Mouse (Mus musculus) liver, embryonic 14.5 days (tissue): ENCODE results near the gene Fam89b. TPM values are rescaled to one million over a fixed set of nuclear protein-coding genes. Genes with fewer than 3 reads are reported as not detected.

ENCODE experiments used
- ATAC-seq: fragments of 200-750 bp; cut with Nextera tagmentation; 2 replicates; pipeline ENCODE4 v1.8.0; 2017; ENCODE audit warnings: moderate number of reproducible peaks, mild to moderate bottlenecking, moderate library complexity; ENCODE audit not compliant: insufficient read depth
- DNase-seq, 3 experiments: peaks; one replicate each; pipeline ENCODE4 v3.0.0-alpha.2; 2012 to 2013; ENCODE audit warnings: low read depth in 3 of 3, low spot score in 3 of 3
- H3K27ac ChIP-seq: fragments of 300-500 bp; sonication (generic); 2 replicates; pipeline ENCODE4 v1.5.1; 2014; ENCODE audit warnings: moderate library complexity, mild to moderate bottlenecking, control low read depth, inconsistent platforms
- H3K27me3 ChIP-seq: fragments of 300-500 bp; sonication (generic); 2 replicates; pipeline ENCODE4 v1.6.1; 2014; ENCODE audit warnings: mild to moderate bottlenecking, low read length, moderate library complexity; ENCODE audit not compliant: control insufficient read depth, insufficient read depth
- H3K36me3 ChIP-seq: fragments of 300-500 bp; sonication (generic); replicated peaks from 2 replicates; pipeline ENCODE4 v1.6.1; 2014; ENCODE audit warnings: low read depth; ENCODE audit not compliant: control insufficient read depth, insufficient read depth
- H3K4me1 ChIP-seq, 2 experiments: fragments of 200-500 bp in 1 of 2; fragments of 300-500 bp in 1 of 2; sonication (generic) in 1 of 2; replicated peaks; 2 replicates each; pipeline ENCODE4 v1.6.1; 2012 to 2014; ENCODE audit warnings: antibody characterized with exemption in 1 of 2, inconsistent platforms in 1 of 2, low read length in 1 of 2; ENCODE audit not compliant: control insufficient read depth in 2 of 2, insufficient read depth in 2 of 2
- H3K4me2 ChIP-seq: fragments of 300-500 bp; sonication (generic); 2 replicates; pipeline ENCODE4 v1.6.1; 2014; ENCODE audit warnings: low read depth, mild to moderate bottlenecking, control low read depth, moderate library complexity
- H3K4me3 ChIP-seq, 2 experiments: fragments of 200-500 bp in 1 of 2; fragments of 300-500 bp in 1 of 2; sonication (generic) in 1 of 2; 2 replicates each; pipeline ENCODE4 v1.5.1; 2012 to 2014; ENCODE audit warnings: low read depth in 2 of 2, low read length in 2 of 2, mild to moderate bottlenecking in 2 of 2, control low read depth in 1 of 2, inconsistent platforms in 1 of 2, moderate library complexity in 1 of 2; ENCODE audit not compliant: insufficient read depth in 1 of 2
- H3K9ac ChIP-seq: fragments of 300-500 bp; sonication (generic); replicated peaks from 2 replicates; pipeline ENCODE4 v1.6.1; 2014; ENCODE audit warnings: mild to moderate bottlenecking, control low read depth, moderate library complexity
- H3K9me3 ChIP-seq: fragments of 300-500 bp; sonication (generic); 2 replicates; pipeline ENCODE4 v1.6.1; 2016; ENCODE audit warnings: low read length, mixed read lengths; ENCODE audit not compliant: control insufficient read depth
- CTCF ChIP-seq: IDR thresholded peaks from 2 replicates; pipeline ENCODE4 v1.5.1; 2016; ENCODE audit warnings: antibody characterized with exemption, low read depth, control low read depth
- EP300 ChIP-seq: IDR thresholded peaks from 2 replicates; pipeline ENCODE4 v1.6.1; 2016; ENCODE audit warnings: antibody characterized with exemption, low read depth
- WGBS: fragments of 180-500 bp; shearing (Covaris S2); extraction: QIAGEN DNeasy Blood & Tissue Kit; methylation state at CpG from one replicate; pipeline ENCODE4 v1.1.7; 2014; ENCODE audit not compliant: insufficient replicate concordance; 5-methylcytosine and 5-hydroxymethylcytosine counted together
- polyA plus RNA-seq, 2 experiments: library from polyadenylated mRNA; depleted of rRNA in 1 of 2; stranded (reverse) in 1 of 2; unstranded in 1 of 2; fragments of >200 nt; fragmentation: Nextera tagmentation in 1 of 2; extraction: Ambion mirVana in 1 of 2; gene quantifications; 2 replicates each; pipeline versions ENCODE4 v1.2.1 to v1.2.3; 2012 to 2014

Gene Fam89b
- polyA plus RNA-seq, 2 experiments, result 41.0 to 44.0 TPM

GRCm38 (mm10) chr19:5767271-5767670 is 37.8 kb upstream of the Fam89b start:
- TF ChIP-seq EP300 (no peak), CTCF (no peak)
- H3K4me3 ChIP-seq, result no peak overlapping the region
- H3K9ac ChIP-seq, result no peak overlapping the region
- H3K36me3 ChIP-seq, result peaks cover 6% of the 10 kb centered on the region
- ATAC-seq (no peak), DNase-seq (no peak)
- no peaks in the 10 kb centered on the region for H3K27me3 ChIP-seq
- H3K4me2 ChIP-seq, result no peak overlapping the region
- 80% methylated on average over 4 of the region's 4 CpGs for WGBS
- no peaks in the 10 kb centered on the region for H3K9me3 ChIP-seq
- no peak overlapping the region for H3K27ac ChIP-seq
- H3K4me1 ChIP-seq, result peaks cover 7 to 10% of the 10 kb centered on the region in 2 experiments

GRCm38 (mm10) chr19:5763163-5763562 is 33.7 kb upstream of the Fam89b start:
- 90% methylated on average over 6 of the region's 6 CpGs for WGBS
- H3K27ac ChIP-seq, result no peak overlapping the region
- peaks cover 6% of the 10 kb centered on the region for H3K36me3 ChIP-seq
- H3K27me3 ChIP-seq, result no peaks in the 10 kb centered on the region
- no peak overlapping the region for H3K4me3 ChIP-seq
- no peak for ATAC-seq
- DNase-seq, result no peak
- H3K4me2 ChIP-seq, result no peak overlapping the region
- H3K4me1 ChIP-seq, result no peaks in the 10 kb centered on the region
- TF ChIP-seq EP300 (no peak), CTCF (no peak)
- H3K9me3 ChIP-seq, result no peaks in the 10 kb centered on the region
- no peak overlapping the region for H3K9ac ChIP-seq

- Histone ChIP-seq H3K27ac (no peak overlapping the region), H3K4me2 (no peak overlapping the region), H3K4me1 (no peaks in the 10 kb centered on the region; a peak in 1 of 4 replicates), H3K9me3 (no peaks in the 10 kb centered on the region), H3K27me3 (peaks cover 18% of the 10 kb centered on the region), H3K9ac (no peak overlapping the region), H3K36me3 (no peaks in the 10 kb centered on the region; the same call in 1 of the 2 replicates), H3K4me3 (no peak overlapping the region)
- DNase-seq, result no peak
- WGBS, result 85% methylated on average over 14 of the region's 14 CpGs
- TF ChIP-seq CTCF (no peak), EP300 (no peak)
- no peak for ATAC-seq
These were observed 29.5 kb upstream of the Fam89b start for GRCm38 (mm10) chr19:5758878-5759403.

GRCm38 (mm10) chr19:5756991-5757636 is 27.7 kb upstream of the Fam89b start:
- 27% methylated on average over 36 of the region's 36 CpGs for WGBS
- ATAC-seq, result 0 out of 2 replicates have a peak, but pooled peaks have one; percentile 13
- H3K27me3 ChIP-seq, result peaks cover 18% of the 10 kb centered on the region

GRCm38 (mm10) chr19:5756321-5756985 is 27.0 kb upstream of the Fam89b start:
- 24% methylated on average over 28 of the region's 29 CpGs for WGBS
- ATAC-seq (no peak), DNase-seq (no peak)
- H3K4me1 ChIP-seq, result peaks cover 0 to 1% of the 10 kb centered on the region in 2 experiments; a peak in 2 of 4 replicates
- H3K4me2 ChIP-seq, result peak overlapping the region; percentile 30
- no peaks in the 10 kb centered on the region; the same call in 1 of the 2 replicates for H3K36me3 ChIP-seq
- no peak for TF ChIP-seq EP300
- no peak for TF ChIP-seq CTCF
- no peak overlapping the region; the same call in 1 of the 2 replicates for H3K9ac ChIP-seq
- H3K4me3 ChIP-seq, result no peak overlapping the region
- H3K27me3 ChIP-seq, result peaks cover 24% of the 10 kb centered on the region
- no peak overlapping the region for H3K27ac ChIP-seq
- H3K9me3 ChIP-seq, result no peaks in the 10 kb centered on the region

More at GRCm38 (mm10) chr19:5756991-5757636, 27.7 kb upstream of the Fam89b start:
- H3K9ac ChIP-seq, result no peak overlapping the region; the same call in 1 of the 2 replicates
- H3K4me2 ChIP-seq, result peak overlapping the region; percentile 30
- no peaks in the 10 kb centered on the region; a peak in 1 of 4 replicates for H3K4me1 ChIP-seq
- DNase-seq, result no peak
- H3K36me3 ChIP-seq, result no peaks in the 10 kb centered on the region; the same call in 1 of the 2 replicates
- H3K9me3 ChIP-seq, result no peaks in the 10 kb centered on the region
- H3K27ac ChIP-seq, result no peak overlapping the region
- no peak overlapping the region; a peak in 1 of 4 replicates for H3K4me3 ChIP-seq
- TF ChIP-seq EP300, result no peak
- no peak for TF ChIP-seq CTCF
